Comparison of ENCODE assay signal across 32 mouse cellular contexts in genomic region chr4:13329414-13329813, GRCm38 (mm10).
"Had no signal": no experiment of that assay in that cellular context is flagged by ENCODE, and none has a peak within 500 bp of the region (broad histone marks: within the 10 kb centered on the region; RNA-seq: fewer than 3 reads in every experiment).

No protein-coding gene starts in this region.

- H3K27me3 ChIP-seq: limb, embryonic 12.5 days; limb, embryonic 13.5 days; limb, embryonic 15.5 days; liver, embryonic 12.5 days; liver, embryonic 13.5 days; liver, embryonic 15.5 days; lung, embryonic 15.5 days; megakaryocyte, embryonic 14.5 days; midbrain, embryonic 12.5 days; midbrain, embryonic 13.5 days; midbrain, embryonic 15.5 days; neural tube, embryonic 12.5 days had no signal

- ATAC-seq: liver, embryonic 12.5 days; liver, postnatal 0 days; lung, postnatal 0 days; midbrain, embryonic 13.5 days; midbrain, embryonic 15.5 days; midbrain, embryonic 16.5 days had no signal

- H3K9me3 ChIP-seq: limb, embryonic 10.5 days; limb, embryonic 12.5 days; limb, embryonic 13.5 days; limb, embryonic 15.5 days; liver, embryonic 12.5 days; liver, embryonic 13.5 days; liver, embryonic 15.5 days; lung, embryonic 15.5 days; megakaryocyte, embryonic 14.5 days; midbrain, embryonic 10.5 days; midbrain, embryonic 12.5 days; midbrain, embryonic 13.5 days; midbrain, embryonic 15.5 days; neural tube, embryonic 12.5 days had no signal

- H3K4me3 ChIP-seq: limb, embryonic 10.5 days; limb, embryonic 12.5 days; limb, embryonic 13.5 days; limb, embryonic 15.5 days; liver, embryonic 12.5 days; liver, embryonic 13.5 days; liver, embryonic 15.5 days; lung, embryonic 15.5 days; megakaryocyte, embryonic 14.5 days; midbrain, embryonic 10.5 days; midbrain, embryonic 12.5 days; midbrain, embryonic 13.5 days; midbrain, embryonic 15.5 days; myocyte; neural tube, embryonic 12.5 days had no signal

- H3K36me3 ChIP-seq: limb, embryonic 10.5 days; limb, embryonic 12.5 days; limb, embryonic 13.5 days; limb, embryonic 15.5 days; liver, embryonic 12.5 days; liver, embryonic 13.5 days; liver, embryonic 15.5 days; lung, embryonic 15.5 days; midbrain, embryonic 10.5 days; midbrain, embryonic 12.5 days; midbrain, embryonic 13.5 days; midbrain, embryonic 15.5 days; neural tube, embryonic 12.5 days had no signal

- H3K4me2 ChIP-seq: limb, embryonic 12.5 days; limb, embryonic 13.5 days; limb, embryonic 15.5 days; liver, embryonic 11.5 days; liver, embryonic 12.5 days; liver, embryonic 13.5 days; liver, embryonic 15.5 days; lung, embryonic 14.5 days; lung, embryonic 15.5 days; midbrain, embryonic 11.5 days; midbrain, embryonic 12.5 days; midbrain, embryonic 13.5 days; midbrain, embryonic 15.5 days; neural tube, embryonic 12.5 days had no signal

- H3K4me1 ChIP-seq: limb, embryonic 15.5 days; liver, embryonic 12.5 days; liver, embryonic 13.5 days; liver, embryonic 15.5 days; lung, embryonic 15.5 days; megakaryocyte, embryonic 14.5 days; midbrain, embryonic 12.5 days; midbrain, embryonic 15.5 days had no signal

- DNase-seq: left cerebral cortex, postnatal 4 days; liver; liver, embryonic 13.5 days; liver, postnatal 0 days; lung, adult 18-20 months; lung, adult 2 months; lung, embryonic 14.5 days; lung, postnatal 10 days; lung, postnatal 14 days; lung, postnatal 36 days; lung, postnatal 4 days; midbrain, embryonic 14.5 days had no signal

- H3K27ac ChIP-seq: limb, embryonic 10.5 days; limb, embryonic 12.5 days; limb, embryonic 13.5 days; limb, embryonic 15.5 days; liver, embryonic 12.5 days; liver, embryonic 13.5 days; liver, embryonic 14.5 days; liver, embryonic 15.5 days; lung, embryonic 15.5 days; macrophage; midbrain, embryonic 10.5 days; midbrain, embryonic 12.5 days; midbrain, embryonic 13.5 days; midbrain, embryonic 15.5 days; neural tube, embryonic 12.5 days had no signal

- H3K9ac ChIP-seq: limb, embryonic 12.5 days; limb, embryonic 13.5 days; limb, embryonic 15.5 days; liver, embryonic 12.5 days; liver, embryonic 13.5 days; liver, embryonic 14.5 days; liver, embryonic 15.5 days; liver, postnatal 0 days; lung, embryonic 14.5 days; lung, embryonic 15.5 days; midbrain, embryonic 12.5 days; midbrain, embryonic 13.5 days; midbrain, embryonic 15.5 days; neural tube, embryonic 12.5 days had no signal
